21 mouse cellular contexts compared by ENCODE assay signal in genomic region chr11:109237796-109238195, GRCm38 (mm10).
DNase-seq lines count a peak whose midpoint lies in the region; ATAC-seq and TF ChIP-seq lines count a peak whose summit lies in the region.
"Had no signal": no experiment of that assay in that cellular context is flagged by ENCODE, and none has a peak within 500 bp of the region (broad histone marks: within the 10 kb centered on the region; RNA-seq: fewer than 3 reads in every experiment).

No protein-coding gene starts in this region.

- H3K9ac ChIP-seq in forebrain, embryonic 13.5 days, result no peak overlapping the region
- no peak overlapping the region for H3K9ac ChIP-seq in forebrain, postnatal 0 days
- no peak overlapping the region for H3K9ac ChIP-seq in midbrain, embryonic 11.5 days (ENCODE audit: low read length)
- H3K9ac ChIP-seq in midbrain, embryonic 15.5 days, result no peak overlapping the region
- H3K9ac ChIP-seq: heart, embryonic 15.5 days; limb, embryonic 15.5 days; liver, embryonic 14.5 days; lung, embryonic 14.5 days; neural tube, embryonic 12.5 days had no signal

- H3K4me3 ChIP-seq in forebrain, embryonic 13.5 days, result no peak overlapping the region
- no peak overlapping the region for H3K4me3 ChIP-seq in forebrain, postnatal 0 days (ENCODE audit: low read depth, low read length)
- no peak overlapping the region for H3K4me3 ChIP-seq in midbrain, embryonic 11.5 days (ENCODE audit: low read depth, low read length)
- H3K4me3 ChIP-seq in midbrain, embryonic 15.5 days, result no peak overlapping the region
- H3K4me3 ChIP-seq in cerebellum, adult 2 months (replicated peaks; ENCODE audit: insufficient read depth, low read depth, low read length), result no peak overlapping the region
- H3K4me3 ChIP-seq: heart, embryonic 15.5 days; limb, embryonic 15.5 days; neural tube, embryonic 12.5 days had no signal

- no peaks in the 10 kb centered on the region for H3K9me3 ChIP-seq in forebrain, embryonic 13.5 days (replicated peaks)
- no peaks in the 10 kb centered on the region for H3K9me3 ChIP-seq in forebrain, postnatal 0 days (ENCODE audit: low read length)
- no peaks in the 10 kb centered on the region for H3K9me3 ChIP-seq in midbrain, embryonic 11.5 days (ENCODE audit: control insufficient read depth, low read length)
- H3K9me3 ChIP-seq in midbrain, embryonic 15.5 days, result no peaks in the 10 kb centered on the region
- H3K9me3 ChIP-seq: heart, embryonic 15.5 days; limb, embryonic 15.5 days; neural tube, embryonic 12.5 days had no signal

- H3K4me2 ChIP-seq in forebrain, embryonic 13.5 days, result peak overlapping the region; percentile 6
- no peak overlapping the region for H3K4me2 ChIP-seq in forebrain, postnatal 0 days (ENCODE audit: low read depth)
- H3K4me2 ChIP-seq in midbrain, embryonic 11.5 days, result no peak overlapping the region
- no peak overlapping the region for H3K4me2 ChIP-seq in midbrain, embryonic 15.5 days
- H3K4me2 ChIP-seq: heart, embryonic 15.5 days; limb, embryonic 15.5 days; lung, embryonic 14.5 days; neural tube, embryonic 12.5 days had no signal

- ATAC-seq in forebrain, embryonic 13.5 days, result no peak
- no peak for ATAC-seq in forebrain, postnatal 0 days
- ATAC-seq in midbrain, embryonic 11.5 days (ENCODE audit: low FRiP score), result no peak
- no peak for ATAC-seq in midbrain, embryonic 15.5 days (replicated peaks)
- ATAC-seq: CD4-positive, CD25-positive, alpha-beta regulatory T cell, adult 4 months had no signal

- TF ChIP-seq CTCF in forebrain, postnatal 0 days (IDR thresholded peaks at IDR 0.05; ENCODE audit: low read depth), result no peak
- TF ChIP-seq CTCF in cerebellum, adult 2 months (IDR thresholded peaks at IDR 0.05; ENCODE audit: borderline replicate concordance, insufficient read depth, low read depth, low read length), result no peak

- peaks cover 18% of the 10 kb centered on the region for H3K4me1 ChIP-seq in forebrain, embryonic 13.5 days
- H3K4me1 ChIP-seq in forebrain, postnatal 0 days (ENCODE audit: insufficient read depth), result no peaks in the 10 kb centered on the region
- H3K4me1 ChIP-seq in midbrain, embryonic 11.5 days (ENCODE audit: control insufficient read depth, insufficient read depth, low read length), result no peaks in the 10 kb centered on the region
- H3K4me1 ChIP-seq in midbrain, embryonic 15.5 days, result peaks cover 10% of the 10 kb centered on the region; the same call in 1 of the 2 replicates
- H3K4me1 ChIP-seq in cerebellum, adult 2 months (ENCODE audit: control insufficient read depth, insufficient read depth, low read length), result no peaks in the 10 kb centered on the region
- H3K4me1 ChIP-seq: heart, embryonic 15.5 days; neural tube, embryonic 12.5 days had no signal

- DNase-seq in forebrain, postnatal 0 days, result no peak
- DNase-seq in midbrain, embryonic 11.5 days (ENCODE audit: low spot score, missing footprints), result peak; percentile 35
- peak; percentile 15 for DNase-seq in R1 (ENCODE audit: low read depth, low spot score)
- DNase-seq in retina, embryonic 14.5 days (ENCODE audit: low spot score), result peak; percentile 32
- DNase-seq in cerebellum, adult 2 months, result no peak
- DNase-seq: adrenal gland, adult 2 months; cerebellum, adult 18-20 months; heart, postnatal 36 days; kidney, adult 8-10 months; kidney, postnatal 10 days; left cerebral cortex, postnatal 4 days; thymus, adult 2 months; thymus, postnatal 4 days had no signal

- peak overlapping the region; percentile 14; the same call in 1 of the 2 replicates for H3K27ac ChIP-seq in forebrain, embryonic 13.5 days
- no peak overlapping the region for H3K27ac ChIP-seq in forebrain, postnatal 0 days (ENCODE audit: low read depth, low read length)
- H3K27ac ChIP-seq in midbrain, embryonic 11.5 days (ENCODE audit: low read depth, low read length), result no peak overlapping the region
- no peak overlapping the region for H3K27ac ChIP-seq in midbrain, embryonic 15.5 days
- H3K27ac ChIP-seq in cerebellum, adult 2 months (ENCODE audit: insufficient read depth, low read length), result no peak overlapping the region
- H3K27ac ChIP-seq: heart, embryonic 15.5 days; limb, embryonic 15.5 days; liver, embryonic 14.5 days; neural tube, embryonic 12.5 days had no signal

- 12% methylated on average over 8 of the region's 8 CpGs for WGBS in forebrain, embryonic 13.5 days
- WGBS in forebrain, postnatal 0 days, result 21% methylated on average over 8 of the region's 8 CpGs
- WGBS in midbrain, embryonic 11.5 days, result 57% methylated on average over 8 of the region's 8 CpGs
- 42% methylated on average over 8 of the region's 8 CpGs for WGBS in midbrain, embryonic 15.5 days
- WGBS in cerebellum, adult 2 months, result 68% methylated on average over 8 of the region's 8 CpGs

- no peaks in the 10 kb centered on the region for H3K36me3 ChIP-seq in forebrain, embryonic 13.5 days (ENCODE audit: poor library complexity, severe bottlenecking)
- H3K36me3 ChIP-seq in forebrain, postnatal 0 days (ENCODE audit: insufficient read depth), result no peaks in the 10 kb centered on the region; the same call in 1 of the 2 replicates
- H3K36me3 ChIP-seq in midbrain, embryonic 11.5 days (ENCODE audit: control insufficient read depth, insufficient read depth, low read length), result no peaks in the 10 kb centered on the region
- H3K36me3 ChIP-seq in midbrain, embryonic 15.5 days (replicated peaks), result no peaks in the 10 kb centered on the region
- H3K36me3 ChIP-seq: heart, embryonic 15.5 days; limb, embryonic 15.5 days; neural tube, embryonic 12.5 days had no signal

- H3K27me3 ChIP-seq in forebrain, embryonic 13.5 days, result no peaks in the 10 kb centered on the region
- H3K27me3 ChIP-seq in forebrain, postnatal 0 days (ENCODE audit: insufficient read depth, low read length), result no peaks in the 10 kb centered on the region
- no peaks in the 10 kb centered on the region for H3K27me3 ChIP-seq in midbrain, embryonic 11.5 days (ENCODE audit: control insufficient read depth, insufficient read depth, low read length)
- no peaks in the 10 kb centered on the region for H3K27me3 ChIP-seq in midbrain, embryonic 15.5 days (replicated peaks)
- H3K27me3 ChIP-seq in cerebellum, adult 2 months (ENCODE audit: control insufficient read depth, insufficient read depth, low read length), result no peaks in the 10 kb centered on the region
- H3K27me3 ChIP-seq: heart, embryonic 15.5 days; neural tube, embryonic 12.5 days had no signal

- no peak for TF ChIP-seq POLR2A in cerebellum, adult 2 months (IDR thresholded peaks at IDR 0.05; ENCODE audit: borderline replicate concordance, insufficient read depth, low read length)

Comparison
In these comparisons a context has a peak if more than half of its experiments do, and no peak if none do; other contexts are left out.
1. DNase-seq: peak in midbrain, embryonic 11.5 days (single experiment), R1 (single experiment) and retina, embryonic 14.5 days (single experiment); none in forebrain, postnatal 0 days (single experiment) and cerebellum, adult 2 months (0 of 2).